Mouse (Mus musculus) embryonic fibroblast, embryonic 13.5 days (primary cell): Measurements from ENCODE around the gene Uqcr10.
"Not testable (repeated sequence)": the region's sequence is repeated elsewhere in the genome, so short reads cannot be mapped to it uniquely, and the experiment has no call there.

Experiments
- CTCF ChIP-seq: IDR thresholded peaks from 2 replicates; pipeline ENCODE4 v1.5.1; 2011; ENCODE audit warnings: mild to moderate bottlenecking, control low read depth, low read length, moderate library complexity, borderline replicate concordance; ENCODE audit not compliant: insufficient read depth
- POLR2A ChIP-seq: IDR thresholded peaks from 2 replicates; pipeline ENCODE4 v1.6.1; 2011; ENCODE audit warnings: low read depth, mild to moderate bottlenecking, control low read depth, low read length, moderate library complexity

DNA sequence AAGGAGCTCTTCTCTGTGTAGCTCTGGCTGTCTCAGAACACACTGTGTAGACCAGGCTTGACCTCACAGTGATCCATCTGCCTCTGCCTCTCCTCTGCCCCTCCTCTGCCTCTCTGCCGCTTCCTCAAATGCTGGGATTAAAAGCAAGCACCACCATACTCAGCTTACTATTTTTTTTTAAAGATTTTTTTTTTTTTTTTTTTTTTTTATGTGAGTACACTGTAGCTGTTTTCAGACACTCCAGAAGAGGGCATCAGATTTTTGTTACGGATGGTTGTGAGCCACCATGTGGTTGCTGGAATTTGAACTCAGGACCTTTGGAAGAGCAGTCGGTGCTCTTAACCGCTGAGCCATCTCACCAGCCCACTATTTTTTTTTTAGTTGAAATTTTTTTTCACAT lies 6.0 kb upstream of the Uqcr10 start:
- not testable (repeated sequence) for TF ChIP-seq CTCF, POLR2A
